Mouse (Mus musculus) 3134 (cell line): ENCODE results near the gene Pitpnm1.
"Not testable (repeated sequence)": the region's sequence is repeated elsewhere in the genome, so short reads cannot be mapped to it uniquely, and the experiment has no call there.

Experiments
- DNase-seq: peaks from one replicate; pipeline ENCODE4 v3.0.0-alpha.2; 2011; ENCODE audit warnings: low spot score; ENCODE audit not compliant: insufficient read length; ENCODE audit errors: extremely low read depth

Gene Pitpnm1

GRCm38 (mm10) chr19:4135229-4135962 is 35.6 kb downstream of the Pitpnm1 start:
- DNase-seq = not testable (repeated sequence)

- DNase-seq = peak; percentile 66
Observed at GRCm38 (mm10) chr19:4135963-4136345, 36.2 kb downstream of the Pitpnm1 start.

GRCm38 (mm10) chr19:4136463-4136862 is 36.7 kb downstream of the Pitpnm1 start:
- DNase-seq = peak; percentile 36

GRCm38 (mm10) chr19:4137913-4138312 is 38.1 kb downstream of the Pitpnm1 start:
- no peak for DNase-seq

- no peak for DNase-seq
Observed at GRCm38 (mm10) chr19:4139446-4139845, 39.6 kb downstream of the Pitpnm1 start, which contains the start of gene Gpr152. Gene Gpr152, plus strand, starts transcription at chr19:4139787.

GRCm38 (mm10) chr19:4140147-4140546 is 40.3 kb downstream of the Pitpnm1 start:
- no peak for DNase-seq

- no peak for DNase-seq
Observed at GRCm38 (mm10) chr19:4142416-4143173, 42.8 kb downstream of the Pitpnm1 start.

- no peak for DNase-seq
Observed at GRCm38 (mm10) chr19:4143759-4144268, 44.0 kb downstream of the Pitpnm1 start, which contains the start of gene Cabp4. Gene Cabp4, minus strand, starts transcription at chr19:4144033.

- no peak for DNase-seq
Observed at GRCm38 (mm10) chr19:4144550-4145498, 45.0 kb downstream of the Pitpnm1 start.

GRCm38 (mm10) chr19:4145936-4146335 is 46.1 kb downstream of the Pitpnm1 start:
- no peak for DNase-seq

GRCm38 (mm10) chr19:4146366-4147021 is 46.7 kb downstream of the Pitpnm1 start:
- DNase-seq = no peak

- DNase-seq = no peak
Observed at GRCm38 (mm10) chr19:4147022-4147405, 47.2 kb downstream of the Pitpnm1 start.

- no peak for DNase-seq
Observed at GRCm38 (mm10) chr19:4147782-4148490, 48.1 kb downstream of the Pitpnm1 start.

- peak; percentile 96 for DNase-seq
Observed at GRCm38 (mm10) chr19:4148491-4148806, 48.7 kb downstream of the Pitpnm1 start, which contains the start of gene Coro1b. Gene Coro1b, plus strand, starts transcription at chr19:4148619.

- DNase-seq = no peak
Observed at GRCm38 (mm10) chr19:4148819-4149218, 49.0 kb downstream of the Pitpnm1 start.

GRCm38 (mm10) chr19:4149283-4149682 is 49.5 kb downstream of the Pitpnm1 start:
- DNase-seq = no peak

- no peak for DNase-seq
Observed at GRCm38 (mm10) chr19:4149764-4150461, 50.1 kb downstream of the Pitpnm1 start.

GRCm38 (mm10) chr19:4150567-4151487 is 51.0 kb downstream of the Pitpnm1 start:
- DNase-seq = no peak
